Mouse (Mus musculus) olfactory bulb, adult 2 months (tissue): ENCODE data around the gene Defb28. TPM values are rescaled to one million over a fixed set of nuclear protein-coding genes. Genes with fewer than 3 reads are reported as not detected.

Experiments used
- H3K27ac ChIP-seq: fragments of 200-500 bp; 2 replicates; pipeline ENCODE4 v1.5.1; 2012; ENCODE audit warnings: low read depth, low read length; ENCODE audit not compliant: insufficient read depth
- H3K4me1 ChIP-seq: fragments of 200-500 bp; 2 replicates; pipeline ENCODE4 v1.6.1; 2012; ENCODE audit warnings: low read length; ENCODE audit not compliant: control insufficient read depth, insufficient read depth
- H3K4me3 ChIP-seq: fragments of 200-500 bp; 2 replicates; pipeline ENCODE4 v1.5.1; 2012; ENCODE audit warnings: mild to moderate bottlenecking, low read depth, low read length, moderate library complexity; ENCODE audit not compliant: insufficient read depth
- CTCF ChIP-seq: fragments of 200-500 bp; IDR thresholded peaks from 2 replicates; pipeline ENCODE4 v1.5.1; 2012; ENCODE audit warnings: low read depth, mild to moderate bottlenecking, low read length, moderate library complexity; ENCODE audit not compliant: insufficient read depth
- POLR2A ChIP-seq: fragments of 200-500 bp; IDR thresholded peaks from 2 replicates; pipeline ENCODE4 v1.6.1; 2012; ENCODE audit warnings: mild to moderate bottlenecking, low read depth, low read length, moderate library complexity; ENCODE audit not compliant: insufficient read depth
- WGBS: fragments of 180-500 bp; shearing (Covaris S2); methylation state at CpG from one replicate; pipeline ENCODE4 v1.1.7; 2018; 5-methylcytosine and 5-hydroxymethylcytosine counted together
- polyA plus RNA-seq: library from polyadenylated mRNA; stranded (reverse); fragments of >200 nt; gene quantifications from 2 replicates; pipeline ENCODE4 v1.2.4, GENCODE M21; 2012; ENCODE audit warnings: low replicate concordance; ENCODE audit not compliant: missing spikeins, insufficient read depth, insufficient read length

The Defb28 gene
- polyA plus RNA-seq, result not detected in 2 replicates

- TF ChIP-seq CTCF (no peak), POLR2A (no peak)
- Histone ChIP-seq H3K4me3 (no peak within 1 kb of the TSS), H3K27ac (no peak within 1 kb of the TSS), H3K4me1 (no peaks in the 10 kb centered on the region)
- WGBS, result 79% methylated on average over 4 of the region's 4 CpGs
These were observed at the start of gene Defb28 for GRCm38 (mm10) chr2:152517981-152518380. Gene Defb28 (plus strand): TSS chr2:152518255.

DNA sequence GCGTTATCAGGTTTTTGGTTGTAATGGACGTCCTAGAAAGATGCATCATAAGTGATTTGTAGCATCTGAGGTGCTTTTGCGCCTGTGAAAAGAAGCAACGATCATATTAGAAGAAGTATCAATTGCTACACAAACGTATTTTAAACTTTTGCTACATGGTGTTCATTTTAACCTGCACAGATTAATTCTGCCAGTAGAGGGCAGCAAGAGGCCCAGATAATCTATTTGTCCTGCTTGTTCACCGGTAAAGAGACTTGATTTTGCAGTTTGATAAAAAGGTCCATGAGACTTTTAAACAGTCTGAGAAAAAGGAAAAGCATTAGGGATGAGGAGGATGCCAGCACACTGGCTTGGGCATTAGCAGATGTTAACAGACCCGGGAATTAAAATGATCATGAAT lies 47.1 kb upstream of the Defb28 start:
- 26% methylated on average over 7 of the region's 7 CpGs for WGBS
- H3K4me3 ChIP-seq, result no peak overlapping the region
- H3K27ac ChIP-seq, result no peak overlapping the region
- no peak for TF ChIP-seq POLR2A
- no peak for TF ChIP-seq CTCF
- no peaks in the 10 kb centered on the region for H3K4me1 ChIP-seq

GRCm38 (mm10) chr2:152472434-152472833 lies 45.6 kb upstream of the Defb28 start:
- Histone ChIP-seq H3K4me3 (no peak overlapping the region), H3K27ac (no peak overlapping the region), H3K4me1 (no peaks in the 10 kb centered on the region)
- no peak for TF ChIP-seq POLR2A
- TF ChIP-seq CTCF, result no peak
- 33% methylated on average over 3 of the region's 3 CpGs for WGBS

- TF ChIP-seq POLR2A (no peak), CTCF (no peak)
- WGBS, result 63% methylated on average over 2 of the region's 2 CpGs
- H3K27ac ChIP-seq, result no peak within 1 kb of the TSS
- H3K4me1 ChIP-seq, result no peaks in the 10 kb centered on the region
- H3K4me3 ChIP-seq, result no peak within 1 kb of the TSS
These were observed 41.3 kb upstream of the Defb28 start, which contains the start of gene Defb20 for GRCm38 (mm10) chr2:152476763-152477162. Gene Defb20 (plus strand): TSS chr2:152477063.

- Histone ChIP-seq H3K4me1 (no peaks in the 10 kb centered on the region), H3K27ac (no peak overlapping the region), H3K4me3 (no peak overlapping the region)
- WGBS, result 90% methylated on average over 3 of the region's 3 CpGs
- TF ChIP-seq CTCF (no peak), POLR2A (no peak)
These were observed 37.2 kb upstream of the Defb28 start for GRCm38 (mm10) chr2:152480881-152481280.

DNA sequence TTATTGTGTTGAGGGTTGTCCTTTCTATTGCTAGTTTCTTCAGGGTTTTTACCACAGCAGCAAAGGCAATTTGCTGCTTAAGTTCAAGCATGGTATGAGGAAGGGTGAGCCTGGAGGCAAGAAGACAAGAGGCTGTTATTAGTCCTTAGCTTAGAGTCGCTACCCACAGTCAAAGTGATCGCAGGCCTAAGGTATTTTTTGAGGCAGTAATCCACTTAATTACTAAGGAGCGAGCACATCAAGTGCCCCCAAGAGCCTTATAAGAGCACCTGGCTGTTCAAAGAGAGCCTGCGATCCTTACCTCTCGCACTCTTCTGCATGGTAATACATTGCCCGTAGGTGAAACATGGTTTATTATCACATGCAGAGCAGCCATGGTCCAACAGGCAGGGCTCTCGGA lies 36.3 kb upstream of the Defb28 start:
- TF ChIP-seq CTCF (no peak), POLR2A (no peak)
- 90% methylated on average over 7 of the region's 7 CpGs for WGBS
- no peaks in the 10 kb centered on the region for H3K4me1 ChIP-seq
- no peak overlapping the region for H3K4me3 ChIP-seq
- no peak overlapping the region for H3K27ac ChIP-seq

- Histone ChIP-seq H3K4me1 (no peaks in the 10 kb centered on the region), H3K27ac (no peak overlapping the region), H3K4me3 (no peak overlapping the region)
- TF ChIP-seq CTCF, result no peak
- no peak for TF ChIP-seq POLR2A
- 73% methylated on average over 2 of the region's 2 CpGs for WGBS
These were observed 31.0 kb upstream of the Defb28 start for GRCm38 (mm10) chr2:152487024-152487423.

DNA sequence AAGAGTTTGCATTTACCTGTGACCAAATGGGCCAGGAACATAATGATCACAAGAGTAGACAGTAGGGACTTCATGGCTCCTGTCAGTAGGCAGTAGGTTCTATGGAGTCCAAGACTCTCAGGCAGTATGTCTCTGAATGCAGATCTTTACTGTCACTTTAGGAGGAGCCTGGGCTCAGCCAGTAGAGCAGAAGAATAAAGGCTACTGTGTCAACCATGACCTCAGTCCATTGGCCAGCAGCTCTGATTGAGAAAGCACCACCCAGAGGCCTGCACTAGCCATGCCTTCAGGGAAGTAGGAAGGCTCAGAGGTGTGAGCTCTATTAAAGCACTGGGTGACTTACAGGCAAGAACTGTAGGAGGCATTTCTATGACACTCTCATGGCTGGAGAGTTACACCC lies 28.0 kb upstream of the Defb28 start, which contains the start of gene Defb22:
TSS of gene Defb22 (minus strand) at position 101 of the 400 bp plus-strand sequence.
- no peaks in the 10 kb centered on the region for H3K4me1 ChIP-seq
- H3K27ac ChIP-seq, result no peak within 1 kb of the TSS
- no peak within 1 kb of the TSS for H3K4me3 ChIP-seq
- TF ChIP-seq POLR2A, result no peak
- no peak for TF ChIP-seq CTCF

DNA sequence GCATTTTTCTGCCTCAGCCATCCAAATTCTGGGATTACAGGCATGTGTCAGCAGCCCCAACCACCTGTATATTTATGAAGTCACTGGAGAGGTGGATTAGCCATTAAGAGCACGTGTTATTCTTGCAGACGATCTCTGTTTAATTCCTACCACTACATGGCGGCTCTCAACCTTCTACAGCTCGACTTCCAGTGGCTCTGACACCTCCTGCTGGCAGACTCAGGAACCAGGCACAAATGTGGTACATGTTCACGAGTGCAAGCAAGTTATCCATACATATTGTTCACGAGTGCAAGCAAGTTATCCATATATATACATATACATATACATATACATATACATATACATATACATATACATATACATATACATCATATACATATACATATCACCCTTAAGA lies 24.9 kb upstream of the Defb28 start:
- no peak overlapping the region for H3K4me3 ChIP-seq
- no peaks in the 10 kb centered on the region for H3K4me1 ChIP-seq
- no peak for TF ChIP-seq CTCF
- TF ChIP-seq POLR2A, result no peak
- WGBS, result 82% methylated on average over 6 of the region's 6 CpGs
- no peak overlapping the region for H3K27ac ChIP-seq

- no peak overlapping the region for H3K27ac ChIP-seq
- H3K4me3 ChIP-seq, result no peak overlapping the region
- H3K4me1 ChIP-seq, result no peaks in the 10 kb centered on the region
- WGBS, result 75% methylated on average over 6 of the region's 6 CpGs
- TF ChIP-seq POLR2A, result no peak
- no peak for TF ChIP-seq CTCF
These were observed 20.0 kb upstream of the Defb28 start for GRCm38 (mm10) chr2:152498020-152498419.
